Mouse (Mus musculus): Measurements from ENCODE around the gene Gm10642.

The Gm10642 gene

DNA sequence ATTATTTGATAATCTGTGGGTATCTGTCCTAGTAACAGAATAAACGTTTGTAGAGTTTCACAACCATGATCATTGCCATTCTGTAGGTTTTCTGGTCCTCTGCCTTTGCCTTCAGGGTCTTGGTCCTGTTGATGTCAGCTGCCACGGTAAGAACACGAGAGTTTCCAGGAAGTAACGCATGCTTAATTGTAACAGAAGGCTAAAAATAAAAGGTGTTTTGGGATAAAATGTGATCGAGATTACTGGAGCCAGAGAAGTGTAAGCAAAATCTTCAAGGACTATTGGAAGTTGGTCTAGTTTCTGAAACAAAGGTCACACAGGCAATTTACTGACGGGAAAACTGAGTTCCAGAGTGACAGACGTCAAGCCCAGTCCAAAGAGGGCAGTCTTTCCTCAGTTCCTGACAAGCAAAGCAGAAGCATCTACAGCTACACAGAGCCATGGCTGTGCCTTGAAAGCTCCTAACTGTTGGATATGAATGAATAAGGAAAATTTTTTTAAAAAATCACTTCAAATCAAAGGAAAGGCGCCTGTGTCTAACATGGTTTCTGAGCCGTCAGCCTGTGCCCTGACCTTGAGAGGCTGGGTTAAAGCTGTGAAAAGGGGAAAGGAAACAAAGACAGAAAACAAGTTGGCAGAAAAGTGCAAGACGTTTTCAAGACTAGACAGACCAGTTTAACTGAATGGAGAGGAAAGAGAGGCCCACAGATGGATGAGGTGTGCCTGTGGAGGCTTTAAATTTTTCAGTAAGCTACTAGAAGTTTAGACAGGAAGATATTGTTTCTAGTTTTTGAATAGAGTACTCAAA lies 15.9 kb downstream of the Gm10642 start:
- ATAC-seq (ENCODE audit: insufficient number of reproducible peaks, low FRiP score, low TSS enrichment): no peak

DNA sequence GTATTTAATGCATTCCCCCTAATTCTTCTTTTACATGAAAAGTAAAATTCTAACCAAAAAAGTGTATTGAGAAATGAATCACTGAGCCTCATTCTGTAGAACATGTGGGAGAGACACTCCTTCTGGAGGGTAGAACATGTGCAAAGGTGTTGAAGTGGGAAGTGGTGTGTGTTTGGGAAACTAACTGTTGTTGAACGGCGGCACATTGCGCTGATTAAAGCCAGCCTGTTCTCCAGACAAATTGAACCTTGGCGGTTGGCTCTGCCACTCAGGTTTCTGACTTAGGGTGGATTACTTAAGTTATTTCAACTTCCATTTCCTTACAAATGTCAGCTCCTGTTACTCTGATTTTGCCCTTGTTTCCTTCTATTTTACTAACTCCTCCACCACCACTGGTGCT lies 17.6 kb downstream of the Gm10642 start:
- ATAC-seq (ENCODE audit: insufficient number of reproducible peaks, low FRiP score, low TSS enrichment): no peak

DNA sequence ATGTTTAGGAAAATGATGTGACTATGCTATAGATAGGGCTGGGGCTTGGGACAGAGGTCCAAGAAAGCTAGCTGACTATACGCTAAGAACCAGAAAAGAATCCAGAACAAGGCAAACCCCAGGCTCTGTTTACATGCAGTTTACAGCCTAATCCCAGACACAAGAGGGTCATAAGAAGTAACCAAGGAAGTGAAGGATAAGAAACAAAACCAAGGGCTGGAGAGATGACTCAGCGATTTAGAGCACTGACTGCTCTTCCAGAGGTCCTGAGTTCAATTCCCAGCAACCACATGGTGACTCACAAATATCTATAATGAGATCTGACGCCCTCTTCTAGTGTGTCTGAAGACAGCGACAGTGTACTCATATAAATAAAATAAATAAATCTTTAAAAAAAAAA lies 19.1 kb downstream of the Gm10642 start:
- ATAC-seq (ENCODE audit: insufficient number of reproducible peaks, low FRiP score, low TSS enrichment): no peak

DNA sequence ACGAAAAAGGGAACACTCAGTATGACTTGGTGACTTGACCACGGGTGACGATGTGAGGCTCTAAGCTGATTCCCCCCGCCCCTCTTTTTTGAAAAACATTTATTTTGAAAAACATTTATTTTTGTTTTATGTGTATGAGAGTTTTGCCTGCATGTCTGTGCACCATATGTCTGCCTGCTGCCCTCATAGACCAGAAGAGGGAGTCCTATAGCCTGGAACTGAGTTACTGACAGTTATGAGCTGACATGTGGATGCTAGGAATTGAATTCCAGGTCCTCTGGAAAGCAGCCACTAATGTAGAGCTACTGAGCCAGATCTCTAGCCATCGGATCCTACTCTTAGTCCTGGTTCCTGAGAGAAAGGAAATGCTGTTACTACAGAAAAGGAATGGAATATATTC lies 19.9 kb downstream of the Gm10642 start:
- ATAC-seq (ENCODE audit: insufficient number of reproducible peaks, low FRiP score, low TSS enrichment): no peak

DNA sequence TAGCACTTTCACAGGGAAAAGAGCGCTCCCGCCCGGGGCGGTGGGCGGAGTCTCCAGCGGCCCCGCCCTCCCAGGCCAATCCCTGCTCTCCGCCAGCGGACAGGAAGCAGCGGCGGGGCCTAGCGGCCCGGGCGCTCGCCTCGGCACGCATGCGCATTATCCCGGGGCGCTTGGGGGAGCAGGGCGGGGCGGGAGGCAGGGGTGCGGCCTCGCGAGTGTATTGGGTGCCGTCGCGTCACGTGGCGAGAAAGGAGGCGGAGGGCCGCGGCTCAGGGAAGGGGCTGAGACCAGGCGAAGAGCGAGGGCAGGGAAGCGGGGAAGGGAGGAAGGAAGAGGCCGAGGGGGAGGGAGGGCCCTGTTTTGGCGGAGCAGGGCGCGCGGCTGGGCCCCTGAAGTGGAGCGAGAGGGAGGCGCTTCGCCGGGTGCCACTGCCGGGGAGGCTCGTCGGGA lies 22.7 kb downstream of the Gm10642 start, which contains the start of gene Adam10:
TSS of gene Adam10 (plus strand) at position 316 of the 450 bp plus-strand sequence.
- ATAC-seq (ENCODE audit: insufficient number of reproducible peaks, low FRiP score, low TSS enrichment): peak; percentile 93

DNA sequence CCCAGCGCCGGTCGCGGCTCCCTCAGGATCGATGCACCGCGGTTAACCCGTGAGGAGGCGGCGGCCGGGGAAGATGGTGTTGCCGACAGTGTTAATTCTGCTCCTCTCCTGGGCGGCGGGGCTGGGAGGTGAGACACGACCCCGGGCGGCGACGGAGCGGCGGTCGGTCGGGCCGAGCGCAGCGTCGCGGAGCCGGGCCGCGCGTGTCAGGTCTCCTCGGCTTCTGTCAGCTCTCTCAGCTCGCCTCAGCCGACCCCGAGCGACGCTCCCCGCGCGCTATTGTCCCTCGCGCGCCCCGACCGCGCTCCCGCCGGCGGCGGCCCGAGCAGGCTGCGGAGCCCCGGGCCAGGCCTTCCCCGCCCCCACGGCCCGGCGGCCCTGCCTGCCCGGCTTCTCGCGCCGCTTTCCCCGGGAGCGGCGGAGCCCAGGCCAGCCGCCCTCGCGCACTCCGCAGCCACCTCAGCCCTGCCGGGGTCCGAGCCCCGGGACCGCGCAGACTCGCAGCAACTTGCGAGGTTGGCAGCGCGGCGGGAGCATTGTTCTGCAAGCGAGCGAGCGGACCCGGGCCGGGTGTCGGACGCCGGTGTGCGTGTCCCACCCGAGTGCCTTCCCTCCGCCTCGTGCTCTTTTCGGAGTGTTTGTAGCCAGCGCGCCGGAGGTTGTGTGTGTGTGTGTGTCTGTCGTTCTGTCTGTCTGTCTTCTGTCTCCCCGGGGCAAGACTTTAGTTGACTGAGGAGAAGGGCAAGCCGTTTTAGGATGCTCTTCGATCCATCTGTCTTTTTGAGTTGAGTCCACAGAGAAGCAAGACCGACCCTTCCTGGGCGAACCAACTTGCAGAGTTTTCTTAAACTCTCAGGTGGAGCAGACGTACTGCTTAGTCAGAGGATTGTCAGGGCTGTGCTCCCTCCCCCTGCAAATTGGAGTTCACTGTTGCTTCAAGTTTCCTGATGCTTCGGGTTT lies 23.4 kb downstream of the Gm10642 start:
- ATAC-seq (ENCODE audit: insufficient number of reproducible peaks, low FRiP score, low TSS enrichment): peak; percentile 43

DNA sequence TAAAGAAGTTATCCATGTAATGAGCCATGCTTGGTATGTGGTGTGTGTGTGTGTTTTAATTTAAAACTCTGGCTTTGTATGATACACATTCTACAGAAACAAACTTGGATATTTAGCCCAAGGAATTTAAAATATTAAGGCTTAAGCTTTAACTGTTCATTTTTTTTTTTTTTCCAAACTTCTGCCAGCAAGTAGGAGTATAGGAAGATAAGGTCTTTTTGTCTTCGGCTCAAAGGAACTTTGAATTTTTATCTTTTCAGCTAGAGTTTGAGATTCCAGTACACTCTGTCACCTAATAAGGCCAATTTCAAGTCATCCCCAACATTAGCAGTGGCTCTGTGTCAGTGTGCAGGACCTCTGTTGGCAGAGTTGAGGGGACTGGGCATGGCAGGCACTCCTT lies 26.2 kb downstream of the Gm10642 start:
- no peak for ATAC-seq (ENCODE audit: insufficient number of reproducible peaks, low FRiP score, low TSS enrichment)

DNA sequence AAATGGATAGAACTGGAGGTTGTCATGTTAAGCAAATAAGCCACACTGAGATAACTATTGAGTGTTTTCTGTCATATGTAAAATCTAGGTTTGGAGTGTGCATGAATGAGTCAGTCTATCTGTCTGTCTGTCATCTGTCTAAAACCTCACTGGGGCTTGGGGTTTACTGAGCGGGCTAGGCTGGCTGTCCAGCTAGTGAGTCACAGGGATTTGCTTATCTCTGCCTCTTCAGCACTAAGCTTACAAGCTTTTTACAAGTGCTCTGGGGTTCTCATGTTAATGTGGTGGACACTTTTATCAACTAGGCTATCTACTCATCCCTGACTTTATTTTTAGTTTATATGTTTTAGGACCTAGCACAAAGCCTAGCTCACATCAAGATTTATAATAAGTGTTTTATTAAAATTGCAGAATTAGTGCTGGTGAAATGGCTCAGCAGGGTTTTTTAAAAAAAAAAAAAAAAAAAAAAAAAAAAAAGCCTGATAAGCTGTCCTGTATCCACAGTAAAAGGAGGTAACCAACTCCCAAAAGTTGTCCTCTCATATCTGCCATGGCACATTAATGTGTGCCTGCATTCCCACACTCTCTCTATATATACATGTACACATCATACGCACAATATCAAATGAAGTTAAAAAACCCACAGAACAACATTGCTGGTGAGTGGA lies 32.4 kb downstream of the Gm10642 start:
- no peak for ATAC-seq (ENCODE audit: insufficient number of reproducible peaks, low FRiP score, low TSS enrichment)

DNA sequence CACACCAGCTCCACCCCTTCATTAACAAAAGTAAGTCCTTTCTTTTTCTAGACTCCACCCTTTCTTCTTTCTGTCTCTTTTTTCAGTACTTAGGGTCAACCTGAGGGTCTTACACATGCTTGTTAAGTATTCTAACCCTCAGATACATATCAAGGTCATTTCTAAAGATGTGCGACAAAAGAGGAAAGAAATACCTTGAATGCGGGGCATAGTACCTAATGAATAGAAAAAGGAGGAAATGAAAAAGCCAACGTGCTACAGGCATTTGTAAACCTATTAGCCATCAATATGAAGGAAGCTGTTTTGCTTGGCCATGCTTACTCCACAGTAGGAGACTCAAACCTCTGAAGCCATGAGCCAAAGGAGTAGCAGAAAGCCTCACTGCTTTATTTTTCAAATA lies 33.9 kb downstream of the Gm10642 start:
- ATAC-seq (ENCODE audit: insufficient number of reproducible peaks, low FRiP score, low TSS enrichment): no peak

DNA sequence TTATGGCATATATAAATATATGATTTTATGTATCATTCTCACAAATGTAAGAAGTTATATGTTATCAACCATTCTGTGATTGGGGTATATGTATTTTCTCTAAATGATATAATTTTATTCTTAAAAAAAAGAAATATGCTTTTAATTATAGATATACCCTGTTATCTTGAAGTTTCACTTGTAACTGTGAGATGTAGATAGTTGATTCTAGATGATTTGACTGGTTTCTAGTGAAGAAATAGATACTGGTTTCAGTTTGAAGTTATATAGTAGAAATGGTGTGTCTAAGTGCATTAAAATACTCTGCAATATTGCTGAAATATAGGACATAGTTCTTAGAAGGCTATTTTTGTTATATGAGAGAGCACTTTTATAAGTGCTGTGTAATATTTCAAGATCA lies 34.5 kb downstream of the Gm10642 start:
- ATAC-seq (ENCODE audit: insufficient number of reproducible peaks, low FRiP score, low TSS enrichment): no peak

DNA sequence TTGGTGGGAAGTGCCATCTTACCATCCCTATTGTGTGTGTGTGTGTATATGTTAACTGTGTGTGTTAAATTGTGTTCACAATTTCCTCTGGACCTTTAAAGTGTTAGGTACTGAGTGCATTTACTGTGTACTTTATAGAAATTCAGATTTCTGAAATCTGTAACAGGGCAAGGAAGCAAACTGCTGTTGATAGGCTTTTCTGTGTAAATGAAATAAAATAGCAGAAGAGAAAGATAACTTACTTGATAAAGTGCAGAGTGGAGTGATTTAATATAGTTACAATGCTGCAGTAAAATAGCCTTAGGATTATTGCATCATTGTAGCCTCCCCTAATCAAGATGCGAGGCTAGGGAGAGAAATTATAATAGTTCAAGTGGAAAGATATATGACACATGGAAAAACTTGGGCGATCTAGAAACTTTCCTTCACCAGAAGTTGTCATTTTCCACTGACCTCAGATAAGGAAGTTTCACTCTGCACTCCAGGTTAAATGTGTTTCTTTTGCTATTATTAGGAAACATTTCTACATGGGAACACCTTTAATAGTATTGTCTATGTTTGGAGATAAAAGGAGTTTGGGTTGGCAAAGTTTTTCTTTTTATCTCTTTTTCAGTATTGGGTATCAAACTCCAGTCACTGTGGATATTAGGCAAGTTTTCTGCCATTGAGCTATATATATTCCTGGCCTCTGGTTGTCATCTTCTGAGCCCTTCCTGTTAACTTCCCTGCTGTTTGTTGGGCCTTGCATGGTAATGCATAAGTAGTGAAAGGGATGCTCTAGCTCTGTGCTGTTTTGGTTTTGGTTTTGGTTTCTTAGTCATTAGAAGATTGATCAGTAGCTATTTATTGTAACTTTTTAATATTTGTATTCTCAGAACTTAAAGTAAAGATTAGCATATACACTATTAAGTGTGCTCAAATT lies 36.0 kb downstream of the Gm10642 start:
- ATAC-seq (ENCODE audit: insufficient number of reproducible peaks, low FRiP score, low TSS enrichment): no peak

DNA sequence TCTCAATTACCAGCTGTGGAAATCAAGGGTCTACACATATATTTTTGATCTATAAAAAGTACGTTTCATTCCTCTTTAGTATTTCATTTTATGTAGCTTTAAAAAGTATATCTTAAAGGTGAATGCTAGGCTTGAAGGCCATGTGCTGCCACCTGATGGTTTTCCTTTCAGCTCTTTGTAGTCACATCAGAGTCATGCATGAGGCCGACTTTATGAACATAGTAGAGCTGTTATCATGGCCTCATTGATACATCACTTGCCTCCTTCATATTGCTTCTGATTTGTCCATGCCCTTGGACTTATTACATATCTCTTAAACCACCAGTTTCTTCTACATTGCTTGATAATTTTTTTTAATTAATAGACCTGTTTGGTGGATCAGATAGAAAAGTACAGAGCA lies 39.7 kb downstream of the Gm10642 start:
- no peak for ATAC-seq (ENCODE audit: insufficient number of reproducible peaks, low FRiP score, low TSS enrichment)

DNA sequence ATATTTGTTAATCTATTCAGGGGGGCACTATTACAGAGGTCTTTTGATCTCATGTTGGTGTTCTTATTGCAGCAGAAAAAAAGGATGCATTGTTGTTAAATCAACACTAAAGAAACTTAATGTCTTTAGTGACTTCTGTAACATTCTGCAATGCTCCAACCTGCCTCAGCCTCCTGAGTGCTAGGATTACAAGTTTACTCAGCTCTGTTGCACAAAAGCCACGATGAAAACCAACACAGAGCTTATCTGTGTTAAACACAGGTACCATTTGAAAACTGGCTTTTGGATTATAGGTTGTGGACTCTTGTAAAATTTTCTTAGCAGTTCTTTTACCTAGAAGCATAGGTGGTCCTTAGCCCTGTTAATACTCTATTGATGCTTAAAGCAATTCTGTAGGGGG lies 42.0 kb downstream of the Gm10642 start:
- no peak for ATAC-seq (ENCODE audit: insufficient number of reproducible peaks, low FRiP score, low TSS enrichment)

DNA sequence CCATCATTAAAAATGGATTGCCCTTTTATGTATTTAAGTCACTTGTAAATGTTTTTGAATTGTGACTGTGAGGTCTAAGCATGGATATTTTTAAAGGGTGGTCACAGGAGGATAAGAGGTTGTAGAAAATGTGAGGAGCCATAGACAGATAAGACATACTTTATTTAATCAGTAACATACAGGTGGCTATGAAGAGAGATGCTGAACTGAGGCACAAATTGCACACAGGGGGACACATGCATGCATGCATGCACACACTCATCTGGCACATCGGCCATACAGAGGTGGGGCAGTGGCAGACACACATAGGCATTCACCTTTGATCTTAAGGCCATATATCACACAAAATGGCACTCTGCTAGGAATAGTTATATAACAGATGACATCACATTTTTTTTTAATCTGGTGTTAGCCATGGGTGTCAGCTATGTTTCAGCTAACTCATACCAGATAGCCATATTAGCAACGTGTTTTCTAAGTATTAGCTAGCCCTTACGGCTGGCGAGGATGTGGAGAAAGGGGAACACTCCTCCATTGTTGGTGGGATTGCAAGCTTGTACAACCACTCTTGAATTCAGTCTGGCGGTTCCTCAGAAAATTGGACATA lies 47.6 kb downstream of the Gm10642 start:
- no peak for ATAC-seq (ENCODE audit: insufficient number of reproducible peaks, low FRiP score, low TSS enrichment)

DNA sequence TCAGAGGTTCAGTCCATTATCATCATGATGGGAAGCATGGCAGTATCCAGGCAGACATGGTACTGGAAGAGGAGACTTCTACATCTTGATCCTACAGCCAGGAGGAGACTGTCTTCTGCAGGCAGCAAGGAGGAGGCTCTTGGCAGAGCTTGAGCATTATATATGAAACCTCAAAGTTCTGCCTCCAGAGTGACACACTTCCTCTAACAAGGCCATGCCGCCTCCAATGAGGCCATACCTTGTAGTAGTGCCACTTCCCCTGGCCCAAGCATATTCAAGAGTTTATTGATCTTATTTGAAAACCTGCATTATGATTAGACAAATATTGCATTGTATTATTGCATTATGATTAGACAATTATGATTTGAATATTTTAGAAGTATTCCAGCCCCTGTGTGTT lies 50.4 kb downstream of the Gm10642 start:
- no peak for ATAC-seq (ENCODE audit: insufficient number of reproducible peaks, low FRiP score, low TSS enrichment)
